Mouse (Mus musculus): Measurements from ENCODE around the gene Smarca1.

The Smarca1 gene

GRCm38 (mm10) chrX:47892431-47893024, at the start of gene Smarca1:
Smarca1 (minus strand) TSS chrX:47892974.
- no peak for DNase-seq

GRCm38 (mm10) chrX:47937740-47938139, 45.0 kb upstream of the Smarca1 start:
- no peak for DNase-seq

GRCm38 (mm10) chrX:47936885-47937284, 44.1 kb upstream of the Smarca1 start:
- DNase-seq, result no peak

- no peak for DNase-seq
Measured at GRCm38 (mm10) chrX:47934352-47934751, 41.6 kb upstream of the Smarca1 start.

GRCm38 (mm10) chrX:47930449-47930848, 37.7 kb upstream of the Smarca1 start:
- DNase-seq, result peak; percentile 41 to 57

GRCm38 (mm10) chrX:47927981-47928380, 35.2 kb upstream of the Smarca1 start:
- peak in 1 of 2 experiments; percentile 6 for DNase-seq

GRCm38 (mm10) chrX:47920541-47920940, 27.8 kb upstream of the Smarca1 start:
- DNase-seq, result no peak

- no peak for DNase-seq
Measured at GRCm38 (mm10) chrX:47916831-47917230, 24.1 kb upstream of the Smarca1 start.

- DNase-seq, result no peak
Measured at GRCm38 (mm10) chrX:47913543-47913938, 20.8 kb upstream of the Smarca1 start.

GRCm38 (mm10) chrX:47912904-47913542, 20.2 kb upstream of the Smarca1 start:
- DNase-seq, result peak; percentile 30 to 37

GRCm38 (mm10) chrX:47912306-47912792, 19.6 kb upstream of the Smarca1 start, which contains the start of gene Ocrl:
Ocrl (plus strand) TSS chrX:47912387.
- DNase-seq, result peak; percentile 58 to 60

GRCm38 (mm10) chrX:47891907-47892430, 805 bp downstream of the Smarca1 start:
- DNase-seq, result no peak

GRCm38 (mm10) chrX:47891243-47891906, 1.4 kb downstream of the Smarca1 start:
- DNase-seq, result no peak

- DNase-seq, result no peak
Measured at GRCm38 (mm10) chrX:47887401-47887800, 5.4 kb downstream of the Smarca1 start.

GRCm38 (mm10) chrX:47882813-47883212, 10.0 kb downstream of the Smarca1 start:
- DNase-seq, result no peak

- DNase-seq, result peak; percentile 8 to 21
Measured at GRCm38 (mm10) chrX:47880052-47880451, 12.7 kb downstream of the Smarca1 start.

- no peak for DNase-seq
Measured at GRCm38 (mm10) chrX:47858544-47858943, 34.2 kb downstream of the Smarca1 start.

GRCm38 (mm10) chrX:47835835-47836195, 57.0 kb downstream of the Smarca1 start:
- DNase-seq, result no peak

GRCm38 (mm10) chrX:47835098-47835834, 57.5 kb downstream of the Smarca1 start:
- no peak for DNase-seq

- DNase-seq, result no peak
Measured at GRCm38 (mm10) chrX:47833431-47833830, 59.3 kb downstream of the Smarca1 start.

- DNase-seq, result no peak
Measured at GRCm38 (mm10) chrX:47820566-47820965, 72.2 kb downstream of the Smarca1 start.

GRCm38 (mm10) chrX:47808717-47809116, 84.1 kb downstream of the Smarca1 start:
- DNase-seq, result no peak

- DNase-seq, result no peak
Measured at GRCm38 (mm10) chrX:47764440-47764839, 128.3 kb downstream of the Smarca1 start.

Data from lung, adult 18-20 months (tissue).